Mouse (Mus musculus) layer of hippocampus, postnatal 14 days (tissue): ENCODE results near the gene Exosc7. TPM values are rescaled to one million over a fixed set of nuclear protein-coding genes. Genes with fewer than 3 reads are reported as not detected.

Experiments
- DNase-seq, 2 experiments: peaks; one replicate each; pipeline ENCODE4 v3.0.0; 2021 to 2022; ENCODE audit warnings: low spot score in 2 of 2, mixed read lengths in 1 of 2
- total RNA-seq, 2 experiments: library from RNA; stranded (reverse); gene quantifications; 2 replicates each; pipeline ENCODE4 v1.2.3; 2021

Gene Exosc7
- total RNA-seq, 2 experiments from 2014 or later, result 35.8 to 38.0 TPM

- no peak for DNase-seq
Observed at GRCm38 (mm10) chr9:123183226-123183625, 70.2 kb downstream of the Exosc7 start.

GRCm38 (mm10) chr9:123185546-123185945, 72.5 kb downstream of the Exosc7 start:
- DNase-seq, result no peak

Other genes starting within 250 kb of the Exosc7 start
- gene Zfp445, start 247.2 kb upstream of the Exosc7 start, total RNA-seq, result 100 to 1,000 TPM; 155 to 177 TPM
- 1 to 10 TPM; 5.3 to 6.8 TPM for gene Zkscan7, start 227.5 kb upstream of the Exosc7 start, total RNA-seq
- gene Zfp105, start 190.1 kb upstream of the Exosc7 start, total RNA-seq, result 1 to 10 TPM; 6.8 to 9.1 TPM
- 10 to 100 TPM; 20.0 to 21.8 TPM for gene 1110059G10Rik, start 162.2 kb upstream of the Exosc7 start, total RNA-seq
- 1 to 10 TPM; 1.6 to 2.6 TPM for gene Kif15, start 162.2 kb upstream of the Exosc7 start, total RNA-seq
- gene Tmem42, start 91.9 kb upstream of the Exosc7 start, total RNA-seq, result 10 to 100 TPM; 27.3 to 36.0 TPM
- 1 to 10 TPM; 1.2 to 1.7 TPM for gene Tgm4, start 78.5 kb upstream of the Exosc7 start, total RNA-seq
- gene Zdhhc3, start within 50 bp of the Exosc7 start, total RNA-seq, result 10 to 100 TPM; 71.2 to 72.7 TPM
- gene Clec3b, start 37.7 kb downstream of the Exosc7 start, total RNA-seq, result 1 to 10 TPM; 4.1 to 6.7 TPM
- gene Cdcp1, start 102.8 kb downstream of the Exosc7 start, total RNA-seq, result not detected
- 10 to 100 TPM; 43.5 to 46.6 TPM for gene Tmem158, start 147.5 kb downstream of the Exosc7 start, total RNA-seq